Mouse (Mus musculus): ENCODE measurements around the gene Morc2b.
A peak's percentile ranks its signal among the peaks of the same experiment; 100 is the strongest.

- TF ChIP-seq POLR2A (IDR thresholded peaks at IDR 0.05; ENCODE audit: borderline replicate concordance, extremely low read depth, insufficient read depth, insufficient read length, poor library complexity, severe bottlenecking) = peak; percentile 23; the same call in 1 of the 2 replicates
- TF ChIP-seq CTCF (IDR thresholded peaks at IDR 0.05; ENCODE audit: borderline replicate concordance, extremely low read depth, insufficient read depth, insufficient read length) = no peak
Measured at GRCm38 (mm10) chr17:33089220-33089949, 50.1 kb downstream of the Morc2b start, which contains the start of gene Zfp563.
